Mouse (Mus musculus) c-Kit-negative CD71-positive TER-119-positive erythroid progenitor cells, embryonic 14.5 days (primary cell): ENCODE results near the gene Aig1.

Experiments
- DNase-seq: peaks from one replicate; pipeline ENCODE4 v3.0.0-alpha.2; 2013; ENCODE audit warnings: low read depth, low spot score

Gene Aig1

DNA sequence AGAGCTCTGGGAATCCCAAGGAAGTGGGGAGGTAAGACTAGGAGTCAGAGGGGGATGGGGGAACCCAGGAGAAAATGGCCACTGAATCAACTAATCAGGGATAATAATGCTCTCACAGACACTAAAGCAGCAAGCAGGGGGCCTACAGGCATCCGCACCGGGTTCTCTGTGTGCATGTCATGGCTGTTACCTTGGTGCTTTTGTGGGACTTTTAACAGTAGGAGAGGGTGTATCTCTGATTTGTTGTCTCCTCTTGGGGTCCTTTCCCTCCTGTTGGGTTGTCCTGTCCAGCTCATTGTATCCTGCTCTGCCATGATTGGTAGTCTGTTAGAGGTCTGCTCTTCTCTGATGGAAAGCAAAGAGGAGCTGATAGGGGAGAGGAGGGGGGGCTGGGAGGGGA, 19.6 kb downstream of the Aig1 start:
- no peak for DNase-seq

- DNase-seq: no peak
Observed at GRCm38 (mm10) chr10:13844864-13845263, 23.9 kb downstream of the Aig1 start.

- DNase-seq: no peak
Observed at GRCm38 (mm10) chr10:13843746-13844145, 25.0 kb downstream of the Aig1 start.

DNA sequence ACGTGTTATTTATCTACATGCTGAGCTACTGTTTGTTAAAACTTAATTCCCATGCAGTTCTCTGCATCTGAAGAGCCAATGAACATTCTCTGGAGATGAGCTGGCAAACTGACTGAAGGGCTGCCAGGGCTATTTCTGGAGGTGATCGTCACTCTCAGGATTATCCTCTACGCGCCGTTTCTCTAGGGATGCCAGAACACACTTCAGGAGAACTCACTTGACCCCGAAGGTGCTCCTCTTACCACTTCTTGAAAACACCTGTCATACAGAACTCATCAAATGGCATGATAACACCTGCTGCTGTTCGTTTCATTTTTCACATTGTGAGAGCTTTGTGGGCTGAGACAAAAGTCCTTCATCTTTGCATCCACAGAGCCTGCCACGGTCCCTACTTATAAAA, 25.9 kb downstream of the Aig1 start:
- no peak for DNase-seq

DNA sequence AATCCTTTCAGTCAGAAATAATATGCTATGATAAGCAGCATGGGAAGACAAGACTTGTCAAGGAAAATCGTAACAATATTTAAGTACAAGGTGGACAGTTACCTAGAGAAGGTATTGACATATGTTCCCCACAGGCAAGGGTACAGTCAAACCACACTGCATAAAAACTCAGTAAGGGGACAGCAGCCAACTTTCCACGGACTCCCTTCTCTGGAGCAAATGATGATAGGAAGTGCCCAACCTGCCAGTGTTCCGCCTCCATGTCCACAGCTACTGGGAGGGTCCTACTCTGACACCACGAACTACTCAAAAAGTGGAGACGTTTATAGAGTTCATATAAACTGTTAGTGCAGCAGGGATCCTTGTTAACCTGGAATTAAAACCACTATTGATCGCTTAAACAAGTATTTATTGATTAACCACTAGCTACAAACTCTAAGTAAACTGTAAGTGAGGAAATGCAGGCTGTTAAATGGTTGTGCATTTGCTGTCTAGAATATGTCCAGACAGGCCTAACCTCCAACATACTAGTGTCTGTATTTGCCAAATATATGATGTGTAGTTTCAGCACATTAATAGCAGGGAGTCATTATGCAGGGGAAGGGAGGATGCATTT, 30.2 kb downstream of the Aig1 start:
- no peak for DNase-seq

- DNase-seq: no peak
Observed at GRCm38 (mm10) chr10:13837709-13838456, 30.9 kb downstream of the Aig1 start.

GRCm38 (mm10) chr10:13836956-13837355, 31.8 kb downstream of the Aig1 start:
- no peak for DNase-seq

DNA sequence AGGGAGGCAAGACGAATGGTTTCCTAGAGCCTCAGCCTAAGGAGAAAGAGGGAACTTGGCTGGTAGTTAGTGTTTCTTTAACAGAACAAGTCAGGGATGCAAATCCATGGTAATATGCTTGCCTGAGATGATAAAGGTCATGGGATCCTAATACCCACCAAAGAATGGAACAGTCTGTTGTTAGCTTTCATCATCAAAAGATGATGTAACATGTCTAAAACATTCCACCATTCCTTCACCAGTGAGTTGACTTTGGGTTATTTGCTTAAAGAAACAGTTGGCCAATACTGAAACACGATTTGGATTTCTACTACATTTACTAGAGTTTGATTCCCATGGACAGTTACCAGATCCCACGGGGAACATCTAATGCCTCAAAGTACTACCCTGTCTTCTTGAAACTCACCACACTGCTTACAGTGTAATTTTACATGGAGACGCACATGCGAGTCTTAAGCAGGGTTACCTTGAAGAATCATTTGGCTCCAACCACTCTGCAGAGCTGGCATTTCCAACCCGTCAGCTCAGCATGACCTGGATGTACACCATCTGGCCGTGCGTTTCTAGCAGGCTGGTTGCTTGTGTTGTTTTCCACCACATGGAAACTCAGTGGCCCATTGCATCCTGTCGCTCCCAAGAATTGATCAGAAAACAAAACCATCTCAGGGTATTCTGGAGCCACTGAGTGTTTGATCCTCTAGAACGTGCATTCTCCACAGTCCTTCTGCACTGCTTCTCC, 32.9 kb downstream of the Aig1 start:
- DNase-seq: no peak

DNA sequence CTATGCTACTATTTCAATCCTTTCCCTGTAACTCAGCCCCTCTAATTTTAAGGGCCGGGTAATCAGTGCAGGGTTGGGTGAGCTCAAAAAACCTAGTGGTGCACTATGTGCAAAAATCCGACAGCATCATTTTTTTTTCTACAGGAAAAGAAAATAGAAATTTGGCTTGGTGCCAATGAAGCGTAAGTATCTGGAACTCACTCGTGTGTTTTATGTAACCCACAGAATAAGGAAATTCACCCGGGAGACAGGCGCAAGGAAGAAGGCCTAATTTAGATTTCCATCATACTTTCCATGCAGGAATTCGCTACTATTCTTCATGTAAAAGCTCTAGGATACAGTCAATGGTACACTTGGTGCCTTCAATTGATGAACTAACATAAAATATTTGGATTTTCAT, 34.7 kb downstream of the Aig1 start:
- DNase-seq: no peak

- DNase-seq: no peak
Observed at GRCm38 (mm10) chr10:13833066-13833566, 35.7 kb downstream of the Aig1 start.

DNA sequence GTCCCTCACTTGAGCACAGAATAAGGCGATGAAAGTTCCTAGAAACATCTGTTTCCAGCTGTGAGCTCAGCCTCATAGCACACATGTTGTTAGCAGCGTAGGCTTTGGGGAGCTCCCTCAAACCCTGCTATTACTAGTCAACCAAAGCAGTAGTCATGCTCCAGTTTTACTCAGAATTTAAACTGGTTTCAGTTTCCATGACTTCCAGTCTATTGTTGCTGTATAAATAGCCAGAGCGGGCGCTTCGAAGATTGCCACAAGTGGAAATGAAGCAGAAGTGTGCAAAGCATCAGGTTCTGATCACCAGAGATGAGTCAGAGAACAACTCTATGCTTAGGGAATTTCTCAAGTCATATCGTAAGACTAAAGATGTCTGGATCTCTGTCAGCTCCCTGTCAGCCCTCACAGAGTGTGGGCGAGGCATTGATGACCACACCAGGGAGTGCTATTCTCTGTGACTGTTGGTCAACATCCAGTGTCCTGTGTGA, 36.2 kb downstream of the Aig1 start:
- no peak for DNase-seq

- no peak for DNase-seq
Observed at GRCm38 (mm10) chr10:13827150-13827549, 41.6 kb downstream of the Aig1 start.

DNA sequence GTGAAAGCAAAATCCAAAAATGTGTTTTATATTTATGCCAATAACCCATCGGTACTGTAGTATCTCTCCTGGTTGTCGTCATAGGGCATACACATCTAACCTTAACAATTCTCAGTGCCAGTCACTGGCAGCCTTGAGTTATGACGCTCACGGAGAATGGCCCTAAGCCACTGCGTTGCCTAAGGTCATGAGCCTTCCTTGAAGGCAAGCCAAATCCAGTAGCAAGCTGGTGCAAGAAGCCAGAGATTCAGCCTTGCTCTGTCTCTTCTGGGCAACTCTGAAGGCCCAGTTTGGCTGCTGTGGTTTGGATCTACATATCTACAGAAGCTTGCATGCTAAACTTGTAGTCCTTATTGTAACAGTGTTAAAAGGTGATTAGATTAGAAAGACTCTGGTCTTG, 55.2 kb downstream of the Aig1 start:
- DNase-seq: no peak

DNA sequence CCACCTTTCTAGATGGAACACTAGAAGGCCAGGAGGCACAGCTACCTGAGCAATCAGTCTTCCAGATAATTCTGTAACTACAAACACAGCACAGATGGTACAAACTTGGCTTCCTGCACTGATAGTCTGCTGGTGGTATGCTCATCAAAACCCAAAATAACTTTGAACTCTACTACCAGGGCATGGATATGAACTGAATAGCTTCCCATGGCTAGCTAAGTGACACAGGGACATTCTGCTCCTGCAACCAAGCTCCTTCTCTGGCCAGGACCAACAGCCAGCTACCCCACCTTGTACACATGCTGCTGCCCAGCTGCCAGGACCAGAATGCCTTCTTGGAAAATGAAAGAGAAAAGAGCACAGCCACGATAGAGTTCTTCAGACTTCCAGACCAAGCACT, 60.5 kb downstream of the Aig1 start:
- no peak for DNase-seq

- no peak for DNase-seq
Observed at GRCm38 (mm10) chr10:13806806-13807205, 62.0 kb downstream of the Aig1 start.

DNA sequence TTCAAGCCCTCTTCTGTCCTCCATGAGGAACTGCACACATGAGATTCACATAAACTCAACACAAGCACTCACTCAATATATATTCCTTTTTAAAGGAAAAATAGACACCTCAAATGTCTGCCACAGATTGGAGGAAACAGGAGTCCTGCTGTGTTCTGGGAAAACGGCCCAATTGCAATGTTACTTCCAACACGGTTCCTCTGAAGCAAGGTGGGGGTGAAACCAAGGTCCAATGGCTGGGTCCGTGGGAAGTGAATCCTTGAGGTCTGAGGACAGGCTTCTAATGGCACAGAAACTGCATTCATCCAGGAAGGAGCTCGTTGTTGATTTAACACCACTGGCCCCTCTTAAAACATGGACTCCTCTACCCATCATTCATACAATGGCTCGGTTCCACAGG, 67.5 kb downstream of the Aig1 start:
- DNase-seq: no peak

DNA sequence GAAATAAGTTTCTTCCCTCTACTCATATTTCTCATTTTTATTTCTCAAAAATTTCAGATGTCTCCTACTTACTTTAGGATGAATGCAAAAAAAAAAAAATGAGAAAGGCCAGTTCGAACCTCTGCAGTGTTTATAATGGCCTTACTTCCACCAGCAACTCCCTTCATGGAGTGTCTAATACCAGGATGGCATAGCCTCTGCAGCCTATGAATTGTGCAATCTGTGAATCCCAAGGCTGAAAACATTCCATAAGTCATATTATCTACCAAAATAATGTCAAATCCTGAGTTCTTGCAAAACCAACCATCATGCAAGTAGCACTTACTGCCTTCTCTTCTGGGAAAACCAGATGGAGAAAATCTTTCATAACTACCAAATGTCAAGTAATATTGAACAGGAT, 75.3 kb downstream of the Aig1 start:
- DNase-seq: no peak

DNA sequence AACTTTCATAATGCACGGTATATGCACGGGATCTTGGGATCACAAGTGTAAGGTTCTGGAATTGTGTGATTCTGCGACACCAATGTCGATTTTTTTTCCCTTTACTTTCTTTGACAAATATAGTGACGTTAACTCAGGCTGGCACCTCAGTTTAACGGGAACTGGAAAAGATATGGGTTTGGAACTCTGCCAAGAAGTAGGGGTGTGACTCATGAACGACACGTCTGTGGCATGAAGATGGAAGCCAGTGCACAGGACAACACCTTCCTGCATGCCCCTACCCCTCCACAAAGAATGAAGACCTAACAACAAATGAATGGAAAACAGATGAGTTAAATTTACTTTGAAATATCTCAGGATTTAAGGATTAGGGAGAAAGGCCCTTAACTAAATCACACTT, 76.0 kb downstream of the Aig1 start:
- no peak for DNase-seq

DNA sequence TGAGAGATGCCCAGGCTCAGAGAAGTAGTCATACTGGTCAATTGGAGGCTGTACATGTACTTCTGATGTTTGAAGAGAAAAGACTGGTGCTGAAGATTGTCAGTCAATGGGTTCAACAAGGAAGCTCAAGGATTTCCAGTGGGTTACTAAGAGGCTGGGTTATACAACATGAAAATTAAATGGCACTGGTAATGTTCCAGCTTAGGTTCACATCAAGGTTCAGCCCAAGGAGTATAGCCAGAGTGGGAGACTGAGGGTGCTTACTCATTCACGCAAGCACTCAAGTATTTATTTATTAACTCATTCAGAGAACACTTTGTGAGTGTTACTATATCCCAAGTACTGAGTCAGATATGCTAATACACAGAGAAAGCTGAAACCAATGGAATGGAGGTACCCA, 79.2 kb downstream of the Aig1 start:
- DNase-seq: no peak

- DNase-seq: no peak
Observed at GRCm38 (mm10) chr10:13788057-13788456, 80.7 kb downstream of the Aig1 start.

GRCm38 (mm10) chr10:13782774-13783173, 86.0 kb downstream of the Aig1 start:
- no peak for DNase-seq

DNA sequence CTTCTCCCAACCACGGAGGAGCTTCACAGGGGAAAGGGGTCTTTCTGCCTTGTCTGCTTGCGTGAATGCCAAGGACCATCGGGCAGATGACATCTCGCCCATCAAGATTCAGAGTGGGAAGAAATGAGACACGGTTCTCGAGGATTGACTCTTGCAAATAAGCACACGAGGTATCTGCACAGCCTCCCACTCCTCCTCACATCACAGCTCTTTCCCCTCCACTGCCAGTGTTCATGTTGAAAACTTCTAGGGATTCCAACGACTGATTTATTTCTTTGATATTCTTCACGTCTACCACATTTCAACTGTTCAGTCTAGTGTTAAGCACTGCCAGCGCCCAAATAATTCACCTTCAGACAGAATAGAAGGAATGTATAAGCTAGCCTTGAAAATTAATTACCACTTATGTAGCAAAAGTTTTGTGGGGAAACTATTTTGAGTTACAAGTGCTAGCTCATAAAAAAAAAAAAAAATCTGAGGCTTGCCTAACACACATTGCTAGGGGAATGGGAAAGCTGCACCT, 86.5 kb downstream of the Aig1 start:
- no peak for DNase-seq
